Mouse (Mus musculus): ENCODE measurements at regions not wholly inside any gene's neighbourhood (a gene's known extent, or its start where the extent isn't known, plus 50 kb on each side); places are given as distances from the start of the nearest gene placed in this dataset.

DNA sequence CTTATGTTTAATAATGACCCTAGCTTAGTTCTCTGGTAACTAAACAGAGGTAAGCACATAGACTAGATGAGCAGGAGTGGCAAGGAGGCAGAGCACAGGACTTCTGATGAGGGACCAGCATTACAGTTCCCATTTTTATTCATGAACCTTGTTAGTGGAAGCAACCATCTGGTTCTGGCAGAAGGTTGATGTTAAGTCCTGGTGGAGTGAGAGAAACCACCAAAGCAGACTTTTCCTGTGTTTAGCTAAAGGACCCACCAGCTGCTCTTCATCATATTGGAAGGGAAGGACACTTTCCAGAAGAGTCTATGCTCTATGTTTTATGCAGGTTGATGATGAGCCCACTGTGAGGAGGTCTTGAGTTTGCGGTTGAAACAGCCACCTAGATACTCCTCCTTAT is 194.9 kb upstream of the Xylt1 start:
- TF ChIP-seq CTCF (IDR thresholded peaks at IDR 0.05; ENCODE audit: low read depth, low read length) (no peak), GATA1 (IDR thresholded peaks at IDR 0.05; ENCODE audit: borderline replicate concordance, low read length) (no peak), TAL1 (conservative IDR thresholded peaks at IDR 0.05; ENCODE audit: low read depth, low read length) (no peak)
